Mouse (Mus musculus) limb, embryonic 10.5 days (tissue): ENCODE data around the gene Rhbdd1. TPM values are rescaled to one million over a fixed set of nuclear protein-coding genes. Genes with fewer than 3 reads are reported as not detected.
A peak's percentile ranks its signal among the peaks of the same experiment; 100 is the strongest.

Experiments
- DNase-seq: peaks from one replicate; pipeline ENCODE4 v3.0.0-alpha.2; 2017; ENCODE audit warnings: low spot score
- H3K27ac ChIP-seq: fragments of 300-500 bp; sonication (generic); 2 replicates; pipeline ENCODE4 v1.5.1; 2016; ENCODE audit warnings: mild to moderate bottlenecking
- H3K27me3 ChIP-seq: fragments of 300-500 bp; sonication (generic); 2 replicates; pipeline ENCODE4 v1.6.1; 2016; ENCODE audit warnings: low read depth, mild to moderate bottlenecking; ENCODE audit not compliant: poor library complexity, severe bottlenecking
- H3K36me3 ChIP-seq: fragments of 300-500 bp; sonication (generic); 2 replicates; pipeline ENCODE4 v1.6.1; 2016; ENCODE audit warnings: mild to moderate bottlenecking, moderate library complexity
- H3K4me1 ChIP-seq: fragments of 300-500 bp; sonication (generic); 2 replicates; pipeline ENCODE4 v1.6.1; 2016
- H3K4me3 ChIP-seq: fragments of 300-500 bp; sonication (generic); 2 replicates; pipeline ENCODE4 v1.5.1; 2016; ENCODE audit warnings: mild to moderate bottlenecking, moderate library complexity
- H3K9me3 ChIP-seq: fragments of 300-500 bp; sonication (generic); replicated peaks from 2 replicates; pipeline ENCODE4 v1.6.1; 2016; ENCODE audit warnings: mild to moderate bottlenecking
- WGBS: fragments of 180-500 bp; shearing (Covaris S2); methylation state at CpG from one replicate; pipeline ENCODE4 v1.1.7; 2016; 5-methylcytosine and 5-hydroxymethylcytosine counted together
- polyA plus RNA-seq: library from polyadenylated mRNA; unstranded; fragments of >200 nt; fragmentation: Nextera tagmentation; extraction: Ambion mirVana; gene quantifications from 2 replicates; pipeline ENCODE4 v1.2.1, GENCODE M21; 2016

Gene Rhbdd1
- polyA plus RNA-seq, 1 experiment from 2014 or later = 9.1 TPM

DNA sequence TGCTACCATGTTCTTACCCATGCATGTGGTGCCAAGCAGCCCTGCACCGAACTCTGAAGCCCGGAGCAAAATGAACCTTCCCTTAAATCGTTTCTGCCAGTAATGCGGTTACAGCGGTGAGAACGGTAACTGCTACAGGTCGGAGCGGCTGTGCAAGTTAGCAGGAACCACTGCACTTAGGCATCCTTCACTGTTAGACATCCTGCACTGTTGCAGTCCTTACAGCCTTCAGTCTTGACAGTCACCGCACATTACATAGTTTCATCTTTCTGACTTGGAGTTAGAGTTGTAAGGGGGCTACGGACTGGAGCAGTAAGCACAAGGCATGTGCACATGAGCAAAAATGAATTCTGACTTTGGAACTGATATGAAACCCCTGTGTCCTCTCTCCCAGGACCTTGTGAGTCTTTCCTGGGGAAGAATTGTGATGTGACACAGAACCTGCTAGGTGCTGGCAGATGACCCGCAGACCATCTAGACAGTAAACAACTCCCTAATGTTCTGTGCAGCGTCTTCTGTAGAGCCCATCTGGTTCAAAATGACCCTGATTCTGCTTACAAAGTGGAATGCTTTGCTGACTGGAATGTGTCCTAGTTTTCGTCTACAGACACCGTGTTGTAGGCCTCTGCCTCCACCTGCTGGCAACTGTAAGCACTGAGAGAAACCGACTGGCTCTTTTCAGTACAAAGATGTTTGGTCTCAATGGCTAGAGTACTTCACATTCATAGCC lies 116.8 kb downstream of the Rhbdd1 start:
- H3K4me3 ChIP-seq = no peak overlapping the region
- H3K36me3 ChIP-seq = no peaks in the 10 kb centered on the region
- WGBS = 62% methylated on average over 15 of the region's 15 CpGs
- DNase-seq = peak; percentile 68
- H3K9me3 ChIP-seq = no peaks in the 10 kb centered on the region
- H3K27ac ChIP-seq = peak overlapping the region; percentile 12; the same call in 1 of the 2 replicates
- H3K27me3 ChIP-seq = no peaks in the 10 kb centered on the region
- peaks cover 13% of the 10 kb centered on the region; the same call in 1 of the 2 replicates for H3K4me1 ChIP-seq

DNA sequence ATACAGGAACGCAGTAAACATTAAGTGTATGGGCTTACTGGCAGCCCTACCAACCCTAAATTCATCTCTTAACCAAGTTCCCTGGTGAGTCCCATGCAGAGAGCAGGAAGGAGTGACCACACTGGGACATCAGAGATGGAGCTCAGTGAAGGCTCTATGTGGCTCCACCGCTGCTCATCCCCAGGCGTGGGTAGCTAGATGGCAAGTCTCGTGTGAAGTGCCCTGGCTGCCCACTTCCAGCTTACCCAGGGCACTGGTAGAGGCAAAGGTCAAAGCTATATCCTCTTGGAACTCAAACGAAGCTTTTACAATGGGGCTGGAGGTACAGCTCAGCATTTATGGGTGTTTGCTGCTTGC lies 117.4 kb downstream of the Rhbdd1 start:
- Histone ChIP-seq H3K36me3 (no peaks in the 10 kb centered on the region), H3K27ac (no peak overlapping the region), H3K9me3 (no peaks in the 10 kb centered on the region), H3K27me3 (no peaks in the 10 kb centered on the region), H3K4me1 (peaks cover 13% of the 10 kb centered on the region; the same call in 1 of the 2 replicates), H3K4me3 (no peak overlapping the region)
- DNase-seq = no peak
- WGBS = 79% methylated on average over 5 of the region's 5 CpGs

DNA sequence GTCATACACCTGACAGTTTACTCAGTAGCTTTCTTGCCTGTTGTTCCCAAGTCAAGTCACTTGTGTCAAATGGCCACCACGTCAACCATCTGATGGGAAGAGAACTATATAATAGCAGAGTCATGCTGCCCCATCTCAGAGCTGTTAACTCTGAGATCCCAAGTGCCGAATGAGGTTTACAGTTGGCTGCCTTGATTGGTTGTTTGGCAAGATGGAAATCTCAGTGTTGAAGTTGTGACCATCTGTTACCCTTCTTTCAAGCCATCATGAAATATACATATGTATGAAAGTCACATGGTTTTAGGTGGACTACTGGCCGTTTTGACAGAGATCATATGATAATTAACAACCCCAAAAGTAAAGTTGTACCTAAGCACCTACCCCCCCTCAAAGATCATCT lies 121.0 kb downstream of the Rhbdd1 start:
- DNase-seq = no peak
- Histone ChIP-seq H3K4me3 (no peak overlapping the region), H3K27ac (no peak overlapping the region), H3K27me3 (no peaks in the 10 kb centered on the region), H3K36me3 (no peaks in the 10 kb centered on the region), H3K9me3 (no peaks in the 10 kb centered on the region), H3K4me1 (peaks cover 7% of the 10 kb centered on the region; the same call in 1 of the 2 replicates)
- 88% methylated on average over 3 of the region's 3 CpGs for WGBS

DNA sequence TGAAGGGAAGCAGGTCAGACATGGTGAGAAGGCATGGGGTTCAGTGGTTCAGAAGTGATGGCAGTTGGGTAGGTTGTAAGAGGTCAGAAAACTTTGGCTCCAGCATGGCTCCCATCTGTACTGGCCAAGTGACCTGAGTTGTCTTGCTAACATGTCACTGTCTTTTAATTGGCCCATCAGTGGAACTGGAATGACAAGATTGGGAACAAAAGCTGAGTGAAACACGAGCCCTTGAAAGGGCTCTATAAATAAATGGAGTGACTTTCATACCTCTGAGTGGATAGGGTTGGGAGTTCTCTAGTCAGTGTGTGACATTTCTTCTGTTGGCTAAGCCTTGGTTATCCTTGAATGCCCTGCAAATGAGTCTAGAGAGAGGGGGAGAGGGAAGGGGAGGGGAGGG lies 123.9 kb downstream of the Rhbdd1 start:
- WGBS = 97% methylated on average over 1 of the region's 1 CpGs
- no peaks in the 10 kb centered on the region for H3K36me3 ChIP-seq
- H3K9me3 ChIP-seq = no peaks in the 10 kb centered on the region
- H3K4me3 ChIP-seq = no peak overlapping the region
- H3K4me1 ChIP-seq = peaks cover 13% of the 10 kb centered on the region
- no peaks in the 10 kb centered on the region for H3K27me3 ChIP-seq
- DNase-seq = no peak
- no peak overlapping the region for H3K27ac ChIP-seq

DNA sequence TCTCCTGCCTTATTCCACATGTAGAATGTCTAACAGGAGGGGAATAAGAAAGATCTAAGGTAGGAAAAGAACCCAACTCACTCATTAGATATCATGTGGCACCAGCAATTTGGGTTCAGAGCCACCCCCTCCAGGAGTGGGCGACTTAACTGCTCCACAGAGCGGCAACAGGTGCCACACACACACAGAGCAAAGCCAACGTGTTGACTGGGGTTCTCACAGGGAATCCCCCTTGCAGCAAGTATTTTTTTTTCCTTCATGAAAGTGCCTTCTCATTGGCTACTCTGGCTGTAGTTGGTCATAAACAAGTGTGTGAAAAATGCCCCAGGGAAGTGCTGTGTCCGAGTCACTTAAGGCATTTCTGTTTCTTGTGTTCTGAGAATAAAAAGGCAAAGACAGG lies 127.3 kb downstream of the Rhbdd1 start:
- no peaks in the 10 kb centered on the region for H3K27me3 ChIP-seq
- H3K4me1 ChIP-seq = peaks cover 21% of the 10 kb centered on the region
- no peaks in the 10 kb centered on the region for H3K36me3 ChIP-seq
- no peak overlapping the region for H3K27ac ChIP-seq
- H3K9me3 ChIP-seq = no peaks in the 10 kb centered on the region
- WGBS = 50% methylated on average over 4 of the region's 4 CpGs
- DNase-seq = no peak
- no peak overlapping the region for H3K4me3 ChIP-seq

DNA sequence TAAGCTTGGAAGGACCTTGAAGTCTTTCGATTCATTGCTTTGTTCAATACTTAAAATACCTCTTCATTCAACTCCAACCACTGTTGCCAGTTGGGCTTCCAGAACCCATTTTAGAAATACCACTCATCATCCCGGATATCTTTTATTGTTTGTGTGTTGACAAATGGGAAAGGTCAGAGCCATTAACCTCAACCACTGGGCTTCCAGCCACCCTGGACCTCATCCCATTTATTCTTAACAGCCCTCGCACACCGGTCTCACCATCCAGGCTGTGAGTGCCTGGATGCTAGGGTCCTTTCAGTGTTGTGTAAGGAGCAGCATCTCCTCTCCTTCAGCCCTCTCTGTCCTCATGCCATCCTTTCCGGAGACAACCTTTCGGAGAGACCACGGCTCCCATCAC lies 129.8 kb downstream of the Rhbdd1 start:
- 80% methylated on average over 7 of the region's 7 CpGs for WGBS
- Histone ChIP-seq H3K9me3 (no peaks in the 10 kb centered on the region), H3K27ac (no peak overlapping the region), H3K4me3 (no peak overlapping the region), H3K4me1 (peaks cover 21% of the 10 kb centered on the region), H3K27me3 (no peaks in the 10 kb centered on the region), H3K36me3 (no peaks in the 10 kb centered on the region)
- no peak for DNase-seq

DNA sequence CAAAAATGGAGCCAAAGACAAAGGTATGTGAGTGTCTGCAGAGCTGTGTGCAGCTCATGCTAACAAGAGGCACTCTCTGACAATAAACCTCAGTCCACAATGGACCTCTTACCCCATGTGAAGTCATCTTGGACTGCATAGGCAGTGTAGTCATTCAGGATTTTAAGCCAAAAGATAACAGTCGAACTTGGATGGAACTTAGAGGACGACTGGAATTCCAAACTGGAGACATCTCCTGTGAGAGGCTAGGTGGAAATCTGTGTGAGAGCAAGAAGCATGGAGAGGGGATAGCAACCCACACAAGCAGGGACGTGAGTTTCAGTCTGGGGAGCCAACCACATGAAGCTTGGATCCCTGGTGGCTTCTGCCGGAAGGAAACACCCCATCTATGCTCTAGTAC lies 133.6 kb downstream of the Rhbdd1 start:
- H3K27me3 ChIP-seq = peaks cover 9% of the 10 kb centered on the region; the same call in 1 of the 2 replicates
- 85% methylated on average over 4 of the region's 4 CpGs for WGBS
- no peak for DNase-seq
- no peak overlapping the region for H3K27ac ChIP-seq
- H3K4me1 ChIP-seq = peaks cover 28% of the 10 kb centered on the region
- no peaks in the 10 kb centered on the region for H3K36me3 ChIP-seq
- no peak overlapping the region for H3K4me3 ChIP-seq
- no peaks in the 10 kb centered on the region for H3K9me3 ChIP-seq

DNA sequence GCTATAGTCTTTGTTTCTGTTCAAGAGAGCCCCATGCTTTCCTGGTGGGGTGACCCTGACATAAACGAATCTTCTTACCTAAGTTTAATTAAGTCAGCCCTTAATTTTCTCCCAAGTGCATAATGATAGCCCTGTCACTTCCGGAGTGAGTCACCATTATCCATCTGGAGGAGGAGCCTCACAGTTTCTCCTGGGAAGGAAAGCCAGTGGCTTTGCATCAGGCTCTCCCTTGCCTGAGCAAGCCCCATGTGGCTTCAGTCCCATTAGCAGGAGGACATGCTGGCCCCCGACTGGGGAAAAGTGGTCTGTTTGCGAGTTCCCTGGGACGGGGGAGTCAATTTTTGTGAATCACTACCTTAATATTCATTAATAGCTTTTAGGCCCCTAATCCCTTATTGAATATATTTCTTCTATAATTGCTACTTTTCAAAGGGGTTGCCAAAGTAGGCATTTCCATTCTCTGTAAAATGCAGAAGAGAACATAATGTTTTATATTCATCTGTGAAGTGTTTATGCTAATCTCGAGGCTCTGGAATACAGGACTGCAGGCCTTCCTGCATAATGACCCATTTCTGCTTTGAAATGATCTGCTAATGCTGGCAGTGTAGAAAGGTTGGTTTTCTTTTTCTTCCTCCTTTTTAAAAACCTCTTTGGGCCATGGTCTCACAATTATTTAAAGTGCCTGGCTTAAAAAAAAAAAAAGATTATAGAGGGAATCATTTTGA lies 135.8 kb downstream of the Rhbdd1 start:
- H3K27ac ChIP-seq = no peak overlapping the region
- no peak overlapping the region for H3K4me3 ChIP-seq
- no peaks in the 10 kb centered on the region for H3K36me3 ChIP-seq
- no peak for DNase-seq
- H3K4me1 ChIP-seq = peaks cover 20% of the 10 kb centered on the region
- peaks cover 9% of the 10 kb centered on the region; the same call in 1 of the 2 replicates for H3K27me3 ChIP-seq
- H3K9me3 ChIP-seq = no peaks in the 10 kb centered on the region
- 35% methylated on average over 6 of the region's 6 CpGs for WGBS

DNA sequence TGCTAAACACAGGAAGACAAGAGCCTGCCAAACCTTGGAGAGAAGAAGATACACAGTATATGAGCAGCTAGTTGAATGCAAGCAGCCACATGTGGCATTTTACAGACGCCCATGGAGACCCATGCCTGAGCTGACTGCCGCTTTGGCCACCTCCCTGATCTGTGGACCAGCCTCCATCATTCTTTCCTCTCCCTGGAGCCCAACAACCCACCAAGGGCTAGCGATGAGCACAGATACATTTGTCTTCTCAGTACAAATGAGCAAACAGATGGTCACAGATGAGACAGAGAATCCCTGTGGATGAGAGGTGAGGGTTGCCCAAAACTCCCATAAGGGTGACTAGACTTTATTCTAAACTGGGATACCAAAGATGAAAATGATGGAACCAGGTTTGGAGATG lies 137.8 kb downstream of the Rhbdd1 start:
- peaks cover 9% of the 10 kb centered on the region; the same call in 1 of the 2 replicates for H3K27me3 ChIP-seq
- WGBS = 92% methylated on average over 3 of the region's 3 CpGs
- no peak overlapping the region for H3K27ac ChIP-seq
- H3K4me3 ChIP-seq = no peak overlapping the region
- no peaks in the 10 kb centered on the region for H3K9me3 ChIP-seq
- H3K4me1 ChIP-seq = peaks cover 20% of the 10 kb centered on the region
- H3K36me3 ChIP-seq = no peaks in the 10 kb centered on the region
- DNase-seq = no peak

DNA sequence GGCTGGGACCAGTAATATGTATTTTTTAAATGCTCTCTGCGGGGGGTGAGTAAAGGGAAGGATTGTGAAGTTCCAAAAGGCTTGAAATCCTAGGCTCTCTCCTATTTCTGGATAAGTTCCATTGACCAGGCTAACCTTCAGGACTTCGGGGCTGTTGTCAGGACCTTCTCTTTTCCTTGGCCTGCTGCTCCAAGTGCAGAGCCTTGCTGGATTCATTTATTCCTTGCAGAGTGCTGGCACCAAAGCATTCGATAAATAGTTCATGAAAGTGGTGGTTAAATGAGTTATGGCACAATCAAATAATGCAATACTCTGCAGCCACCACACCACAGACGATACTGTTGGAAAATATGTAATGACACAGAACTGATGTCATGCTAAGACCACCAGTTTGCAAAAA lies 143.1 kb downstream of the Rhbdd1 start:
- DNase-seq = no peak
- Histone ChIP-seq H3K27me3 (peaks cover 4% of the 10 kb centered on the region; the same call in 1 of the 2 replicates), H3K27ac (no peak overlapping the region), H3K9me3 (no peaks in the 10 kb centered on the region), H3K36me3 (no peaks in the 10 kb centered on the region), H3K4me1 (peaks cover 4% of the 10 kb centered on the region; the same call in 1 of the 2 replicates), H3K4me3 (no peak overlapping the region)
- 82% methylated on average over 4 of the region's 4 CpGs for WGBS

DNA sequence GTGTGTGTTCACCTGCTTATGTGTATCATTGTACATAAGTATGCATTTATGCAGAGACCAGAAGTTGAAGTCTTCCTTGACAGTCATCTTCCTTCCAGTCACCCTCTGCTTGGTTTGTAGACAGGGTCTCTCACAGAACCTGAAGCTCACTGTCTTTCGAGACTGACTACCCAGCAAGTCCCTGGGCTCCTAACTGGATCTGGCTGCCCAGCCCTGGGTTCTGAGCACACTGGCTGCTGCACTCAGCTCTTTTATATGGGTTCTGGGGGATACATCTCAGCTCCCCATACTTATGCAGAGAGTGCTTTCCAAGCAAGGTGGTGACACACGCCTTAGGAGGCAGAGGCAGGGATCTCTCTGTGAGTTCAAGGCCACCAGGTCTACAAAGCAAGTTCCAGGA lies 143.7 kb downstream of the Rhbdd1 start:
- Histone ChIP-seq H3K4me3 (no peak overlapping the region), H3K9me3 (no peaks in the 10 kb centered on the region), H3K27me3 (no peaks in the 10 kb centered on the region; the same call in 1 of the 2 replicates), H3K27ac (no peak overlapping the region), H3K36me3 (no peaks in the 10 kb centered on the region), H3K4me1 (peaks cover 4% of the 10 kb centered on the region; the same call in 1 of the 2 replicates)
- 96% methylated on average over 2 of the region's 2 CpGs for WGBS
- no peak for DNase-seq

DNA sequence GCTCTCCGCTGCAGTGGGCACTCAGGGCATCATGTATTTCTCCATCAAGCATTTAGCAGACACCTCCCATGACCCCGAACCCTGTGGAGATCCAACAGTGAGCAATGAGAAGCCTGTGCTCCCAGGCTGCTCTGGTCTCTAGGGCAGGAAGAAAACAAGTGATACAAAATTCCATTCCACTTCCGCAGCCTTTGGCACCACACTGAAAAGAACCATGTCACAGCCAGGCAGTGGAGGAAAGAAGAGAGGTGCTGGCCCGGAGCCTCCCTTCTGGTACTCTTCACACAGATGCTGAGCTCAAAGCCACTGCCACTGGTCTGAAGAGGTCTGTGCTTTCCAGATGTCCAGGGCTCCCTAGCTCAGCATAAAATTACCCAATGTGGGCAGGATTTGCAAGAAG lies 144.8 kb downstream of the Rhbdd1 start:
- Histone ChIP-seq H3K36me3 (no peaks in the 10 kb centered on the region), H3K4me3 (no peak overlapping the region), H3K27ac (no peak overlapping the region), H3K27me3 (no peaks in the 10 kb centered on the region), H3K4me1 (peaks cover 4% of the 10 kb centered on the region; the same call in 1 of the 2 replicates), H3K9me3 (no peaks in the 10 kb centered on the region)
- WGBS = 74% methylated on average over 4 of the region's 4 CpGs
- no peak for DNase-seq

DNA sequence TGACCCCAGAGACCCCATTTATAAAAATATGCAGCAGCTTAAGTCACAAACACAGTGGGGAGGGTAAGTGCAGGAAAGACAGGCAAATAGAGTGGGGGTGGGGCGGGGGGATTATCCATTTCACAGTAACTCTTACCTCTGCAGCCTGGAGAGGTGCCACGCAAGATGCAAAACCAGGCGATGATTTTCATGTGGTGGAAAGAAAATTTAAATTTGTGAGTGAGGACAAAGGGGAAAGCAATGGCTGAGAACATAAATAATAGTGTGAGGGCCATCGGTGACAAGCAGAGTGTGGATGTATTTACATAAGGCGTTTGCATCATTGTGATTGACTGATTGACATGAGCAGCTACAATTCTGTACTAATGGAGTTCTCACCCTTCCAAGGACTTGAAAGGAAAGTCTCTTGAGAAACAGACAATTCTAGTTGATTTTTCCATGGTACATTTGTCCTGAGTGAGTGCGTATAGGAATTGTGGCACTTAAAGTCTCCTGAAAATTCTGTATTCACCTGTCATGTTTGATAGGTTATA lies 149.1 kb downstream of the Rhbdd1 start:
- 69% methylated on average over 6 of the region's 6 CpGs for WGBS
- Histone ChIP-seq H3K27ac (no peak overlapping the region), H3K9me3 (no peaks in the 10 kb centered on the region), H3K4me1 (peaks cover 4% of the 10 kb centered on the region; the same call in 1 of the 2 replicates), H3K27me3 (no peaks in the 10 kb centered on the region), H3K36me3 (no peaks in the 10 kb centered on the region), H3K4me3 (no peak overlapping the region)
- no peak for DNase-seq
